Mouse (Mus musculus): ENCODE data around the gene Ldhd.

GRCm38 (mm10) chr8:111619936-111620335 is 10.2 kb downstream of the Ldhd start:
- TF ChIP-seq POLR2AphosphoS2 (IDR thresholded peaks at IDR 0.05; ENCODE audit: low read length) = no peak
- TF ChIP-seq POLR2A (IDR thresholded peaks at IDR 0.05; ENCODE audit: control insufficient read depth in 1 of 2, insufficient read depth in 1 of 2, low read depth in 1 of 2, low read length in 2 of 2, poor library complexity in 1 of 2) = no peak
- no peak for TF ChIP-seq CTCF (IDR thresholded peaks at IDR 0.05 in 2 of 3, conservative IDR thresholded peaks at IDR 0.05 in 1 of 3; ENCODE audit: control insufficient read depth in 1 of 3, insufficient read depth in 1 of 3, low read depth in 2 of 3, low read length in 3 of 3, poor library complexity in 1 of 3, severe bottlenecking in 1 of 3)
- no peak for TF ChIP-seq JUND (IDR thresholded peaks at IDR 0.05; ENCODE audit: low read depth, low read length)
- no peak for TF ChIP-seq ZNF384 (IDR thresholded peaks at IDR 0.05; ENCODE audit: low read depth, low read length)
- TF ChIP-seq MAZ (IDR thresholded peaks at IDR 0.05; ENCODE audit: low read depth, low read length) = no peak
- TF ChIP-seq GABPA (IDR thresholded peaks at IDR 0.05; ENCODE audit: low read depth, low read length) = no peak
- TF ChIP-seq ETS1 (IDR thresholded peaks at IDR 0.05; ENCODE audit: low read depth, low read length) = no peak
- no peak for TF ChIP-seq GATA1 (IDR thresholded peaks at IDR 0.05; ENCODE audit: low read depth, low read length)
- no peak for TF ChIP-seq BHLHE40 (IDR thresholded peaks at IDR 0.05; ENCODE audit: borderline replicate concordance, low read depth, low read length)
- no peak for TF ChIP-seq RAD21 (IDR thresholded peaks at IDR 0.05; ENCODE audit: low read depth, low read length)

Data from MEL (cell line).